Mouse (Mus musculus): ENCODE data around the gene Morn2.
"Not testable (repeated sequence)": the region's sequence is repeated elsewhere in the genome, so short reads cannot be mapped to it uniquely, and the experiment has no call there.

Gene Morn2

GRCm38 (mm10) chr17:80290074-80290657 is at the start of gene Morn2, which contains the start of gene Dhx57:
Gene Morn2, plus strand, starts transcription at chr17:80290203.
Gene Dhx57, minus strand, starts transcription at chr17:80290476.
- DNase-seq (ENCODE audit: low spot score in 2 of 2), result peak; percentile 94 to 98

DNA sequence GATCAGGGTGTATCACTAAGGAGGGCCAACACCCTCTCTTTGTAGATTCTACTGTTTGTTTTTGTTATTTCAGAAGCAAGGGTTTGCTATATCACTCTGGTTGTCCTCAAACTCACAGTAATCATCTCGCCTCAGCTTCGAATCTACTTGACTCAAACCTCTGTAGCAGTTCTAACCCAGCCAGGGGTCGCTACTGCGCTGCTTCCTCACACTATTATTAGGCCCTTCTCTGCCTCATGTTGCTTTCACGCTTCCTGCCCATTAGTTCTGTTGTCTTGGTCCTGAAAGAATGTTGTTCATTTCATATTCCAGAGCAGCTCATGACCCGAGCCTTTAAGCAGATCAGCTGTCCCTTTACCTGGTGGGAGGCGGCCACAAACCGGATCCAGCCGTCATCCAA is 48.4 kb upstream of the Morn2 start:
- DNase-seq (ENCODE audit: low spot score in 2 of 2), result no peak

DNA sequence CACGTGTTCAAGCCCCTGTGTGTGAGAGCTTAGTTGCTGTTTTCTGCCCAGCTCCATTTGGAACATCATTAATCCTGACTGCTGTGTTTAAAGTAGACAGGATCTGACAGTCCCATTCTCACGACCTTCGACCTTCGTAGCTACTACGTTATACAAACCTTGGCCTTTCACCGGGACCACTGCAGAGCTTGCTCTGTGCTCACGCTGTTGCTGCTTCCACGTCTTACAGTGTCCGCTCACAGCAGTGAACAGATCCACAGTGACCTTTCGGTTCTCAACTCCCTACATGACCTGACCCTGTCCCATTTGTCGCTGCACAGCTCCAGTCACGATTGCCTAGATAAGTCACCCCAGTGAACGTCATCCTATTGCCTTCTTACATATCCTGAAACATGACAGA is 46.9 kb upstream of the Morn2 start:
- DNase-seq (ENCODE audit: low spot score in 2 of 2), result no peak

DNA sequence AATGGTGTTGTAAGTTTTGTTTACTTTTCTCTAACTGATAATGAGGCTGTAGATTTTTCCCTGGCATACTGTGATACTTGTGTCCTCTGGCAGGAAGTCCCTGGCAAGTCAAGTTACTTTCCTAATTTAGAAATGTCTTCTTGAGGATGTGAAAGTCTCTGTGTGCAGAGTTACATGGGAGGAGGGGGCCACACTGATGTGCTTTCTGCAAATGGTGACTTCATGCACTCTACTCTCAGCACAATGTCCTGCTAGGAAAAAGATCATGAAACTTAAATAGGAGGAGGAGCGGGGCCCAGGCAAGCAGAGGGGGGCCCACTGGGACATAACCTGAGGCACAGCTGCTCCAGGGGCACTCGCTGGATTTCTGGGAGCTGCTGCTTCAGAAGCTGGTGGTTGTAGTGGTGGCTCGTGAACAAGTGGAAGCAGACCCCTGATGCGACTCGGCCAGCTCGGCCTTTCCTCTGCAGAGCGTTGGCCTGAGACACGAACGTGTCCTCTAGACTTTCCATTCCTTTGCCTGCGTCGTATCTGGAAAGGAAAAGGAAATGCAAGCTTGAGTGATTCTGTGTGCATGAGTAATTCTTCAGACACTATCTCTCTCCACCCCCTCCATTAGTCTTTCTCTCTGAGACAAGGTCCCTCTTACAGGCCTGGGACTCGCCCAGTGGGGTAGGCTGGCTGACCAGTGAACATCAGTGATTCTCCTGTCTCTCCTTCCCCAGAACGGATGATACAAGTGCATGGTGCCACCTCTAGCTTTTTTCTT is 37.1 kb upstream of the Morn2 start:
- no peak for DNase-seq (ENCODE audit: low spot score in 2 of 2)

DNA sequence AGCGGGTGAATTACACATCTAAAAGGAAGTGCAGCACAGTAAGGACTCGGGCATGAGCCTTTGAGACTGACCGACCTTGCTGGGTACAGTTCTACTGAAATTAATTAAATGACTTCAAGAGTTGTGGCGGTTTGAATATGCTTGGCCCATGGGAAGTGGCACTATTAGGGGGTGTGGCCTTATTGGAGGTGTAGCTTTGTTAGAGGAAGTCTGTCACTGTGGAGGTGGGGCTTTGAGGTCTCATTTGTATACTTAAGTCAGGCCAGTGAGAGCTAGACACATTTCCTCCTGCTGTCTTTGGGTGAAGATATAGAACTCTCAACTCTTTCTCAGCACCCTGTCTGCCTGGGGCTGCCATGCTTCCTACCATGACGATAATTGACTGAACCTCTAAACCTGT is 35.6 kb upstream of the Morn2 start:
- DNase-seq (ENCODE audit: low spot score in 2 of 2), result no peak

DNA sequence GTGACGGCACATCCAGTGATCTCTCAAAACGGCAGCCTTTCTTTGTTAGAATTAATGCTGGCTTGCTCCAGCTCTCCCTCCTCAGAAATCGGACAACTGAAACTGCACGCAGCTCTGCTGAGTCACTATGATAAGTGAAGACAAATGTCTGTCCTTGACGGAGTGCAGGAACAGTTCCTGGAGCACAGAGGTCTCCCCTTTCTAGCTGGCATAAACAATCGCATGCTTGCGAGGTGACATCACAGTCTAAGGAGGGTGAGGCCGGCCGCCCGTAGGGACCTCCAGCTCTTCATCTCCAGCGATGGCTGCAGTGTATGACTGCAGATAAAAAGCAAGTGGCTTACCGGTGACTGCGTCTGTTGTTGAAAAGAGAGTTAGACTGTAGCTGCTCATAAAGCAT is 34.8 kb upstream of the Morn2 start:
- DNase-seq (ENCODE audit: low spot score in 2 of 2), result no peak

GRCm38 (mm10) chr17:80267065-80267464 is 22.9 kb upstream of the Morn2 start:
- no peak for DNase-seq (ENCODE audit: low spot score in 2 of 2)

DNA sequence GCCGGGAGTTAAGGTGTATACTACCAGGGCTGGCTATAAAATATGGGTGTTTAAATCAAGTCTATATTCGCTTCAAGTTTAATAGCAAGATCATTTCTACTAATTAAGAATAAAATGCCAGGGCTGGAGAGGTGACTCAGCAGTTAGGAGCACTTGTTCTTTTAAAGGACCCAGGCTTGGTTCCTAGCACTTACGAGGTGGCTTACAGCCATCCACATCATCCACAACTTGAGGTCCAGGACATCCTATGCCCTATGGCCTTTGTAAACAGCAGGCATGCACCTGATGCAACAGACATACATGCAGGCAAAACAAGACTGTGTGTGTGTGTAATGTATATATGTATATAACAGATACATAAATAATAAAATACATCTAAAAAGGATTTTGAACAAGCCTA is 21.9 kb upstream of the Morn2 start:
- no peak for DNase-seq (ENCODE audit: low spot score in 2 of 2)

- not testable (repeated sequence) for DNase-seq (ENCODE audit: low spot score in 2 of 2)
Observed at GRCm38 (mm10) chr17:80270622-80271021, 19.4 kb upstream of the Morn2 start.

- no peak for DNase-seq (ENCODE audit: low spot score in 2 of 2)
Observed at GRCm38 (mm10) chr17:80278255-80278654, 11.7 kb upstream of the Morn2 start.

DNA sequence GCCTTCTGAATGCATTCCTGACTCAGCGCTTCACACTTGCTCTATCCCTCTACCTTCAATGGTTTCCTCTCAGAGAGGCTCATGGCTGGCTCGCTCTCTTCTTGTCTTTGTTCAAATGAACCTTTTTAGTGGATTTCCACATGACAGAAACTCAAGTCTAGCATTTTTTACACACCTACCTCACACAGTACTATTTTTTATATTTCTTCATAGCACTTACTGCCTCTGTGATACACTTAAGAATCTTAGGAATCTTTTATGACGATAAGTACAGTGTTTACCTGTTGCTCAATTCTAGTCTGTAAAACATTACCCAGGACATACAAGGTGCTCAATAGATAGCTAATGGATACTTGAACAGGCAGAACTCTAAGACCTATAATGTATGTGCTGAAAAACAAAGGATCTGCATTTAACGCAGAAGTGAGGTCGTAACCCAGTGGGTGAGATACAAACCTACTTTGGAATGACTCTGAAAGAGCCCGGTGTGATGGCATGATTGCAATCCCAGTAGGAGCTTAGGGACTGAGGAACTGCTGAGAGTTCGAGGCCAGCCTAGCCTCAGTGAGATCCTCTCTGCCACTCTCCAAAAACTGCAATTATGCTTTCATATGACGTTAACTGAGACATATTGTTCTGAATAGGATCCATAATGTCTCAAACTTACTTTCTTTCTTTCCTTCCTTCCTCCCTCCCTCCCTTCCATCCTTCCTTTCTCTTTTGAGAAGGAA is 10.5 kb upstream of the Morn2 start:
- DNase-seq (ENCODE audit: low spot score in 2 of 2), result no peak

DNA sequence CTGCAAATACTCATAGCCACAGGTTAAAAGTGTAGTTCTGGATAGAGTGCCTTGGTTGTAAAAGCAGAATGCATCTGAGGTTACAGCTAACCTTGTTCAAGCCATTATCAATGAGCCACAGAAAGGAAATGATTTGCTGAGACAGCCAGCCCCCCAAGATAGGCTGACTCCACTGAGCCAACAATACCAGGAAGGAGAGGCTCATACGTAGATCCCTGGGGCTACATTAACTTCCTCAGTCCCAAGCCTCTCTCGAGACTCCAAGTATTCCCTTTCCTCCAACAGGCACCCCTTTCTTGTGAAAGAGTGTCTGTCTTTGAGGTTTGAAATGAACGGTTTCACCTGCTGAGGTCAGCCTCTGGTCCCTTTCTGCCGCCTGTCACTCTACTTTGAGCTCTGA is 5.6 kb upstream of the Morn2 start:
- DNase-seq (ENCODE audit: low spot score in 2 of 2), result no peak

DNA sequence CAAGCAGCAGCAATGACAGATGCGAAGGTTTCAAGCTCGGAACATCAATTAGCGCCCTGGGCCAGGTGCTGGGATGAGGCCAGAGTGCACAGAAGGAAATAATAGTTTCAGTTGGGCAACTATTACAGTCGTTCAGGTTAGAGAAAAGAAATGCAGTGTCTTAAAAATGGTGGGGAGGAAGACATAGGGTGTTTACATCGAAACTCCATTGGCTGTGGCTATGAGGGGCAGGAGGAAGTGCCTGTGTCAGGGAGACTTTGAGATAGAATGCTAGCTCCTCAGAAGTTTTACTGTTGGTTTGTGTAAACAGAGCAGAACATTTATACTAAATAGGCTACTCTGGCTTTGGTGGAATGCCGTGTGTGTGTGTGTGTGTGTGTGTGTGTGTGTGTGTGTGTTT is 2.0 kb upstream of the Morn2 start:
- no peak for DNase-seq (ENCODE audit: low spot score in 2 of 2)

DNA sequence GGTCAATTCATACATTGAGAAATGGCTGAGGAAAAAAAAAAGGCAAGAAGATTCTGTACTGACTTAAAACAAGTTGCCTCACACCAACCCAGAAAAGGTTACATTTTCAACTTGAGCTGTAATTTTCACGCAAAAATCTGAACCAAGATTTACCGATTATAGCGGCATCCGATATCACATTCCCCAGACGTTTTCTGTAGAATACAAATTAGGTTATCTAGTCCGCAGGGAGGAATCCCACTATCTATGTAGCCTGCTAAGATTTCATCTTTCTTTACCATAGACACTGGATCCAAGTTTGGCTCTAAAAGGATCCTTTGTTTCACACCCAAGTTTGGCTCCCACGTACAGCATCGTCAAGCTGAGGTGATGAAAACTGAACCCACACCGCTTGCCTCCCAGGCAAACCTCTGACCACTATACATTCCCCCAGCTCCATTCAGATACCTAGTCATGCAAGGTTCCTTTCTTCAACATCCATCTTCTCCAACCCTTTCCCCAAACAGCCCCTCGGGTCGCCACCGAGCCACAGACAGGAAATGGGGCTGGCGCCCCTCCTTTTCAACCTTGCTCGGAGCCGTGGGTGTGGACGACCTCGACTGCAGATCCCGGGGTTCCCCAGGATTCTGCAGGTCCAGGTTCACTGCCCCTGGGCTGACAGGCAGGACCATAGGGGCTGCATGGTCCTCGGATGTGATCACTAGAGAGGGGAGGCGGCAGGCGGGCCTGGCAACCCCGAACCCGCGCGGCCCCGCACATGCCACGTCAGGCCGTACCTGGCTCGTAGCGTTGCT is 526 bp upstream of the Morn2 start:
- DNase-seq (ENCODE audit: low spot score in 2 of 2), result no peak

- peak in 1 of 2 experiments; percentile 32 for DNase-seq (ENCODE audit: low spot score in 2 of 2)
Observed at GRCm38 (mm10) chr17:80291148-80291547, 1.1 kb downstream of the Morn2 start.

GRCm38 (mm10) chr17:80295258-80295657 is 5.3 kb downstream of the Morn2 start:
- DNase-seq (ENCODE audit: low spot score in 2 of 2), result no peak

GRCm38 (mm10) chr17:80298844-80299243 is 8.8 kb downstream of the Morn2 start:
- DNase-seq (ENCODE audit: low spot score in 2 of 2), result no peak

GRCm38 (mm10) chr17:80307251-80307650 is 17.2 kb downstream of the Morn2 start, which contains the start of gene Arhgef33:
Gene Arhgef33, plus strand, starts transcription at chr17:80307407.
- no peak for DNase-seq (ENCODE audit: low spot score in 2 of 2)

- no peak for DNase-seq (ENCODE audit: low spot score in 2 of 2)
Observed at GRCm38 (mm10) chr17:80311761-80312160, 21.8 kb downstream of the Morn2 start.

DNA sequence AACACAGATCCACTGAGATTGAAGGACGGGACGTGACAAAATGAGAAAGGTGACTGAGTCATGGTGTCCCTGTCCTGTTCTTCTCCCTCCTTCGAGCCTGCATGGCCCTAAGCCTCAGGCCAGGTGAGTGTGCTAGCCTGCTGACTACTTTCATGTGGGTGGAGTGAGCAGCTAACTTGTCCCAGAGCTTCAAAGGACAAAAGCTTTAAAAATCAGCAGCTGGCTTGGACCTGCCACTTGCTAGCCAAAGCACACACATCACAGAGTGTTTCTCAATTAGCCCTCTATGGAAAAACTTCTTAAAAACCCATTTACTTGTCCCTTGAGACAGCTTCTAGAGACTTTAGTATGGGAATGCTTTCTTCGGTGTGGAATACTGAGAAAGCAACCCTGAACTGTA is 22.4 kb downstream of the Morn2 start:
- DNase-seq (ENCODE audit: low spot score in 2 of 2), result no peak

DNA sequence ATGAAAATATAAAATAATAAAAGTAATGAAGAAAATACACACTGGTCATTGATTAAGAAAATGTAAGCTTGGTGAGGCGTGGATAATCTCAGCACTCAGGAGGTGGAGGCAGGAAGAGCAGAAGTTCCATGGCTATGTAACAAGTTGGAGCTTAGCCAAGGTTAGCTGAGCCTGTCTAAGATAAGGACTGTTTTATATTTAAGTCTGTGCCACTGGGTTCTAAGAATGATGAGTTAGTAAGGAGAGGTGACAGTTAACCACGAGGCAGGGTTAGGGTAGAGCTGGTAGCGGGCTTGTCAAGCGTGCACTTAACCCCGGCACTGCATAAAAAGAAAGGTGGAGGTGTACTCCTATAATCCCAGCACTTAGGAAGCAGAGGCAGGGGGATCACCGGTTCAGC is 32.2 kb downstream of the Morn2 start:
- DNase-seq (ENCODE audit: low spot score in 2 of 2), result no peak

DNA sequence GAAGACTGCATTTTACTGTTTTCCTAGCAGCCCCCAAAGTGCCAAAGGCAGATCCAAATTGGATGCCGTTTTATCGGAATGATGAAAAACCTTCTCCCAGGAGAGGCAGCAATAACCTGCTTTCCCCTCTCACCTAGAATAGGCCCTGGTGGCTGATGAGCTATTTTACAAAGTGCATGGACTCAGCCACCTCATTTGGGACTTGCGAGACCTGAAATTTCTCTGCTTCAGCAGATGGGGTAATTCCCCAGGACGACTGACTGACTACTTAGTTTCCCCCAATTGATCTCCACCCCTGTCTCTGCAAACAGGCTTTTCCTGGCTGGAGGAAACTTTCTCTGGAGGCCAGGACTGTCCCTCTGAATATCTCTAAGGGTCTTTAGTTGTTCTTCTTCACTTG is 33.0 kb downstream of the Morn2 start:
- no peak for DNase-seq (ENCODE audit: low spot score in 2 of 2)

All from spleen, postnatal 10 days (tissue).